8 mouse cellular contexts compared by ENCODE assay signal in genomic region chr13:41015829-41016634, GRCm38 (mm10). TPM values are rescaled to one million over a fixed set of nuclear protein-coding genes. Genes with fewer than 3 reads are reported as not detected.
A peak's percentile ranks its signal among the peaks of the same experiment; 100 is the strongest.
DNase-seq lines count a peak whose midpoint lies in the region; ATAC-seq lines count a peak whose summit lies in the region.

Gene Tmem14c, plus strand, starts transcription at chr13:41016292.

- DNase-seq in NIH3T3 (ENCODE audit: low read depth), result peak; percentile 93
- DNase-seq in cerebellum, postnatal 10 days, result peak; percentile 97 to 98
- peak; percentile 89 to 93 for DNase-seq in frontal cortex, postnatal 10 days (ENCODE audit: low spot score in 2 of 2)
- peak; percentile 91 to 95 for DNase-seq in layer of hippocampus, postnatal 14 days (ENCODE audit: low spot score in 2 of 2)
- DNase-seq in lung, postnatal 14 days, result peak; percentile 95
- DNase-seq in retina, adult 2 months (ENCODE audit: low read depth, low spot score), result peak; percentile 74
- peak; percentile 94 to 95 for DNase-seq in thymus, postnatal 36 days

- peak within 1 kb of the TSS; percentile 68 for H3K4me3 ChIP-seq in hindbrain, embryonic 12.5 days

- peaks cover 16% of the 10 kb centered on the region for H3K4me1 ChIP-seq in hindbrain, embryonic 12.5 days

- peak within 1 kb of the TSS; percentile 81 for H3K27ac ChIP-seq in hindbrain, embryonic 12.5 days

- peak within 1 kb of the TSS; percentile 79 for H3K4me2 ChIP-seq in hindbrain, embryonic 12.5 days (replicated peaks)

- H3K36me3 ChIP-seq in hindbrain, embryonic 12.5 days, result peaks cover 48% of the 10 kb centered on the region

- WGBS in hindbrain, embryonic 12.5 days, result under 1% methylated on average over 43 of the region's 43 CpGs

- ATAC-seq in hindbrain, embryonic 12.5 days (ENCODE audit: low FRiP score), result peak; percentile 99

- H3K9ac ChIP-seq in hindbrain, embryonic 12.5 days, result peak within 1 kb of the TSS; percentile 73

- H3K27me3 ChIP-seq in hindbrain, embryonic 12.5 days, result no peaks in the 10 kb centered on the region

- no peaks in the 10 kb centered on the region for H3K9me3 ChIP-seq in hindbrain, embryonic 12.5 days (replicated peaks)

RNA-seq across cellular contexts. Expression of gene Tmem14c, which starts in this region (rescaled TPM):
- polyA plus RNA-seq in hindbrain, embryonic 12.5 days (2016; fragmentation: Nextera tagmentation; extraction: Ambion mirVana), result 139 and 148 TPM in 2 replicates
- 10 to 100 TPM; 70.1 to 70.4 TPM for total RNA-seq in layer of hippocampus, postnatal 14 days (2021)

Comparison
In these comparisons a context has a peak if more than half of its experiments do, and no peak if none do; other contexts are left out.
1. Peak in every context shown above with its lines: DNase-seq, ATAC-seq, H3K4me3 ChIP-seq and H3K27ac ChIP-seq.